Mouse (Mus musculus): ENCODE data around the gene Pnpla6. TPM values are rescaled to one million over a fixed set of nuclear protein-coding genes. Genes with fewer than 3 reads are reported as not detected.
"Not testable (repeated sequence)": the region's sequence is repeated elsewhere in the genome, so short reads cannot be mapped to it uniquely, and the experiment has no call there.

Pnpla6 gene
- polyA plus RNA-seq, 1 experiment from 2014 or later = 21.8 TPM

DNA sequence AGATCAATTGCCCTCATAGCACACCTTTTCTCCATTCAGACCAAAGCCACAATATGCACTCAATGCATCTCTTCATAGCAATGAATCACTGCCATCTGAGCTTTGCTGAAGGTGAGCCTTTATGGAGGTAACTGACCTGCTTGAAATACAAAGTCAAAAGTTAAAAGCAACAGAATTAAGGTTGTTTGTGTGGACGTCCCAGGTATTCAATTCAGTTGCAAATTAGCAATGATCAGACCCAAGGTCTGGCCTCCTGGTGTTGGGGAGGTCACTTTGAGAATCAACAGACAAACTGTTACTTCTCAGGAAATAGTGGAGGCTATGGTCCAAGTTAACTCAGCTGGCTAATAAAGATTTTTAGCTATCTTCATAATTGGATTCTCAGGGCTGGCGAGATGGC lies 31.3 kb downstream of the Pnpla6 start:
- Histone ChIP-seq H3K4me3 (no peak overlapping the region), H3K27me3 (no peaks in the 10 kb centered on the region), H3K4me2 (no peak overlapping the region), H3K36me3 (peaks cover 42% of the 10 kb centered on the region), H3K9ac (no peak overlapping the region), H3K9me3 (no peaks in the 10 kb centered on the region), H3K27ac (no peak overlapping the region), H3K4me1 (no peaks in the 10 kb centered on the region)
- ATAC-seq (ENCODE audit: insufficient number of reproducible peaks, low FRiP score, low TSS enrichment, low read depth) = no peak
- 84% methylated on average over 2 of the region's 2 CpGs for WGBS

DNA sequence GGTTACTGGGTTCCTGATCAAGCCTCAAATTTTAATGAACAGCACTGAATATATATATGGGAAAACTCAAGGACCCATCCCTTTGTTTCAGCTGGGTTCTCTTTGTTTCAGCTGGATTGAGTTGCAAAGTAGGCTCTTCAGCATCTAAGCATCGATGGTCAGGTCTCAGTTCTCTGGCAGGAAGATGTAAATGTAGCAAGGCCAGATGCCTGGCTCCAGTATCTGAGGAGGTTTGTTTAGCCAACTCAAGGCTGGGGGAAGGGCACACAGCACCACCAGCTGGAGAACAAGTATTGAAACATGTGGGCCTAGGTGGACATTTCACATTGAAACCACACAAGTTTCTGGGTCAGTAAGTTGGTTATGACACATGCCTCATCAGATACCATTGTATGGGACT lies 37.1 kb downstream of the Pnpla6 start:
- Histone ChIP-seq H3K27me3 (no peaks in the 10 kb centered on the region), H3K4me1 (no peaks in the 10 kb centered on the region), H3K4me2 (no peak overlapping the region), H3K27ac (no peak overlapping the region), H3K9me3 (no peaks in the 10 kb centered on the region), H3K4me3 (no peak overlapping the region), H3K36me3 (no peaks in the 10 kb centered on the region), H3K9ac (no peak overlapping the region)
- ATAC-seq (ENCODE audit: insufficient number of reproducible peaks, low FRiP score, low TSS enrichment, low read depth) = no peak
- 87% methylated on average over 1 of the region's 1 CpGs for WGBS

GRCm38 (mm10) chr8:3556114-3556513 lies 40.9 kb downstream of the Pnpla6 start:
- no peak overlapping the region for H3K9ac ChIP-seq
- 56% methylated on average over 4 of the region's 4 CpGs for WGBS
- H3K36me3 ChIP-seq = no peaks in the 10 kb centered on the region

DNA sequence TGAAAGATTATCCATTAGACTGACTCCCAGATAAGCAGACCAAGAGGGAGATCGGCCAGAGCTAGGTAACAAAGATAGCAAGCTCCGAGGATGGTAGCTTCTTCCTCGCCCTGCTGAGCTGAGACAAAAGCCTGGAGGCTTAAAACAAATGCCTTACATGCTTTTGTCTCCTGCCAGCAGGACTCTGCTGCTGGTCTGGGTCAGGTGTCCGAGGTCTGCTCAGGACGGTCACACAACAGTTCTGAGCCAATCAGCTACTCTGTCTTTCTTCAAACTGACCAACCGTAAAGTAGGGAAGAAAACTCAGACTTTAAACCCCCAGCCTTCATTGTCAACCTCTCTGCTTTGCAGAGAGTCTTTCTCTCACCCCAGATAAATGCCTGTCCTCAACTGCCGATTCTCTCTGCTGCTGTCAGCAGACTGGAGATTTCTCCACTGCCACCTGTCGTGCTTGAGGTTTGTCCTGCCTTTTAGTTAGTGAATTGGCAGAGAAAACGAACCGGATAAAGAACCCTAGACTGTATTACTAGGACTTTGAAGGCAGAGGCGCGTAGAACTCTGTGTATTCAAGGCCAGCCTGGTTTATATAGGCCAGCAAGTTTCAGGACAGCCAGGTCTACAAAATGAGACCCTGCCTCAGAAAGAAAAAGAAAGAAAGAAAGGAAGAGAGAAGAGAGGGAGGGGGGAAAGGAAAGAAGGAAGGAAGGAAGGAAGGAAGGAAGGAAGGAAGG lies 52.6 kb downstream of the Pnpla6 start, which contains the start of gene C330021F23Rik:
Gene C330021F23Rik, plus strand, starts transcription at position 350 of the 731 bp plus-strand sequence.
- H3K9me3 ChIP-seq = no peaks in the 10 kb centered on the region
- no peak within 1 kb of the TSS for H3K27ac ChIP-seq
- no peaks in the 10 kb centered on the region for H3K36me3 ChIP-seq
- ATAC-seq (ENCODE audit: insufficient number of reproducible peaks, low FRiP score, low TSS enrichment, low read depth) = no peak
- no peak within 1 kb of the TSS for H3K9ac ChIP-seq
- H3K27me3 ChIP-seq = no peaks in the 10 kb centered on the region
- no peaks in the 10 kb centered on the region for H3K4me1 ChIP-seq
- H3K4me3 ChIP-seq = no peak within 1 kb of the TSS
- no peak within 1 kb of the TSS for H3K4me2 ChIP-seq
- WGBS = 6% methylated on average over 12 of the region's 12 CpGs

More at GRCm38 (mm10) chr8:3556114-3556513, 40.9 kb downstream of the Pnpla6 start:
- Histone ChIP-seq H3K4me3 (no peak overlapping the region), H3K9me3 (no peaks in the 10 kb centered on the region), H3K27ac (no peak overlapping the region), H3K4me2 (no peak overlapping the region), H3K27me3 (no peaks in the 10 kb centered on the region), H3K4me1 (no peaks in the 10 kb centered on the region)
- ATAC-seq (ENCODE audit: insufficient number of reproducible peaks, low FRiP score, low TSS enrichment, low read depth) = 0 out of 2 replicates have a peak, but pooled peaks have one; percentile 82

DNA sequence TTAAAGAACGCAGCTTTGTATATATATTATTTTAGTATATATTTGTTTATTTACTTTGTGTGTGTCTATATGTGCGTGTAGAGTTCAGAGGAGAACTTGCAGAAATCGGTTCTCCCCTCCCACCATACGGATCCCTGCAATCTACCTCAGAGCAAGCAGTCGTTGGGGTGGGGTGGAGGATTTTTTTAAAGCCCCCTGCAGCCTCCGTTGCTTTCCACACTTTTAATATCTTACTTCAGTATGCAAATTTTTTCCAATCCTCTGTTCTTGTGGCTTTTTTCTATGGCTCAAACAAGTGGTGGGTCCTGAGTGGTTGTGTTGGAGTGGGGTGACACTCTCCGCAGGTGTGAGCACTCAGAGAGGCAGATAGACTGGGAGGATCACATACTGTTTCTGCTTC lies 53.2 kb downstream of the Pnpla6 start:
- H3K4me3 ChIP-seq = no peak overlapping the region
- no peaks in the 10 kb centered on the region for H3K36me3 ChIP-seq
- no peaks in the 10 kb centered on the region for H3K27me3 ChIP-seq
- no peaks in the 10 kb centered on the region for H3K4me1 ChIP-seq
- no peak overlapping the region for H3K4me2 ChIP-seq
- 16% methylated on average over 7 of the region's 7 CpGs for WGBS
- ATAC-seq (ENCODE audit: insufficient number of reproducible peaks, low FRiP score, low TSS enrichment, low read depth) = no peak
- no peak overlapping the region for H3K27ac ChIP-seq
- H3K9me3 ChIP-seq = no peaks in the 10 kb centered on the region
- no peak overlapping the region for H3K9ac ChIP-seq

DNA sequence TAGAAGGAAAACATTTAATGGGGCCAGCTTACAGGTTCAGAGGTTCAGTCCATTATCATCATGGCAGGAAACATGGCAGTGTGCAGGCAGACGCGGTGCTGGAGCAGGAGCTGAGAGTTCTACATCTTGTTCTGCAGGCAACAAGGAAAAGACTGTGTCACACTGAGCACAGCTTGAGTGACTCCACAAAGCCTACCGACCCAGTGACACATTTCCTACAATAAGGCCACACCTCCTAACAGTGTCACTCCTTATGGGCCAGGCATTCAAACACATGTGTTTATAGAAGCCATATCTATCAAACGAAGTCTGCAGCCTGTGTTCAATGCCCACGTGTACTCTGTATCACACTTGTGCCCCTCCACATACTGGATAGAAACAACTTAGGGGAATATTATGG lies 54.6 kb downstream of the Pnpla6 start:
- Histone ChIP-seq H3K9ac (no peak overlapping the region), H3K4me3 (no peak overlapping the region), H3K27ac (no peak overlapping the region), H3K36me3 (no peaks in the 10 kb centered on the region), H3K4me2 (no peak overlapping the region), H3K27me3 (no peaks in the 10 kb centered on the region), H3K9me3 (no peaks in the 10 kb centered on the region), H3K4me1 (no peaks in the 10 kb centered on the region)
- 90% methylated on average over 5 of the region's 5 CpGs for WGBS
- ATAC-seq (ENCODE audit: insufficient number of reproducible peaks, low FRiP score, low TSS enrichment, low read depth) = no peak

GRCm38 (mm10) chr8:3574546-3574945 lies 59.4 kb downstream of the Pnpla6 start:
- H3K4me2 ChIP-seq = no peak overlapping the region
- H3K27me3 ChIP-seq = no peaks in the 10 kb centered on the region
- 93% methylated on average over 3 of the region's 3 CpGs for WGBS
- H3K9me3 ChIP-seq = no peaks in the 10 kb centered on the region
- peaks cover 12% of the 10 kb centered on the region for H3K4me1 ChIP-seq
- H3K27ac ChIP-seq = no peak overlapping the region
- no peak overlapping the region for H3K4me3 ChIP-seq
- no peak for ATAC-seq (ENCODE audit: insufficient number of reproducible peaks, low FRiP score, low TSS enrichment, low read depth)
- H3K9ac ChIP-seq = no peak overlapping the region
- no peaks in the 10 kb centered on the region for H3K36me3 ChIP-seq

DNA sequence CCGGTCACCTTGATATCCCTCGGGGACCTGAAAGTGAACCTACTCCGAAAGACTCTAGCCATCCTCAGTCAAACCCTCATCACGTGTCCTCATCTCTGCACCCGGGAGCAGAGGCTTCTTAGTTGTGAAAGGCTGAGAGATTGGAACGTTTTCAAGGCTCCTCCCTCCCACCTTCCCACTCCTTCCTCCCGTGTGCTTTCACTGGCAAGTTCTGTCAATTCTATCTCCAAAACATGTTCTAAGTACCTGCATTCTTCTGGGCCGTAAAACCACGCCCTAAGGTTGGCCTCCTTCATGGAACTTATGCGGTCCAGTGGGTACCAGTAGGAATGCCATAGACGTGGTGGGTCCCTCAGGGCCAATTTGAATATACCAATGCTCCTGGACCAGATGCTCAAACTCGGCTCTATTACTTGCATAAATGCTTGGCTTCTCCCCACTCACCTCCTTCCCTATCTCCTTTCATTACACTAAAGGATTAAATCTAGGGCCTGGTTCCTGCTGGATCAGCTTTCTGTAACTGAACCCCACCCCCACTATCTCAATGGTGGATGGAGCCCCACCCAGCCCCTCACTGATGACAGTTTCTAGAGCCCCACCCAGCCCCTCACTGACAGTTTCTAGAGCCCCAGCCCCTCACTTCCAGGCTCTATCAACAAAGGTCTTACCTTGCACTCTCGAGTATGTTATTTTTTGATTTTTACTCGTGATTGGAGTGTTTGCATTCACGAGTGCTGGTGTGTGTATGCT lies 61.2 kb downstream of the Pnpla6 start:
- no peak for ATAC-seq (ENCODE audit: insufficient number of reproducible peaks, low FRiP score, low TSS enrichment, low read depth)
- WGBS = 52% methylated on average over 15 of the region's 15 CpGs
- no peak overlapping the region for H3K27ac ChIP-seq

GRCm38 (mm10) chr8:3579390-3580364 lies 64.5 kb downstream of the Pnpla6 start:
- Histone ChIP-seq H3K4me1 (peaks cover 17% of the 10 kb centered on the region), H3K9ac (no peak overlapping the region), H3K36me3 (no peaks in the 10 kb centered on the region), H3K4me3 (no peak overlapping the region), H3K9me3 (no peaks in the 10 kb centered on the region), H3K27ac (peak overlapping the region; percentile 57), H3K4me2 (no peak overlapping the region), H3K27me3 (no peaks in the 10 kb centered on the region)
- peak; percentile 48; the same call in 1 of the 2 replicates for ATAC-seq (ENCODE audit: insufficient number of reproducible peaks, low FRiP score, low TSS enrichment, low read depth)
- WGBS = 39% methylated on average over 9 of the region's 9 CpGs

More for the DNA sequence above, 61.2 kb downstream of the Pnpla6 start:
- Histone ChIP-seq H3K4me1 (peaks cover 17% of the 10 kb centered on the region), H3K9ac (no peak overlapping the region), H3K9me3 (no peaks in the 10 kb centered on the region), H3K4me2 (no peak overlapping the region), H3K27me3 (no peaks in the 10 kb centered on the region), H3K36me3 (no peaks in the 10 kb centered on the region), H3K4me3 (no peak overlapping the region)

GRCm38 (mm10) chr8:3581961-3582360 lies 66.8 kb downstream of the Pnpla6 start:
- not testable (repeated sequence) for H3K4me3 ChIP-seq; ATAC-seq (ENCODE audit: insufficient number of reproducible peaks, low FRiP score, low TSS enrichment, low read depth); H3K36me3 ChIP-seq; H3K27me3 ChIP-seq; H3K9me3 ChIP-seq; H3K27ac ChIP-seq; H3K9ac ChIP-seq; H3K4me2 ChIP-seq
- peaks cover 12% of the 10 kb centered on the region for H3K4me1 ChIP-seq
- 90% methylated on average over 3 of the region's 3 CpGs for WGBS

DNA sequence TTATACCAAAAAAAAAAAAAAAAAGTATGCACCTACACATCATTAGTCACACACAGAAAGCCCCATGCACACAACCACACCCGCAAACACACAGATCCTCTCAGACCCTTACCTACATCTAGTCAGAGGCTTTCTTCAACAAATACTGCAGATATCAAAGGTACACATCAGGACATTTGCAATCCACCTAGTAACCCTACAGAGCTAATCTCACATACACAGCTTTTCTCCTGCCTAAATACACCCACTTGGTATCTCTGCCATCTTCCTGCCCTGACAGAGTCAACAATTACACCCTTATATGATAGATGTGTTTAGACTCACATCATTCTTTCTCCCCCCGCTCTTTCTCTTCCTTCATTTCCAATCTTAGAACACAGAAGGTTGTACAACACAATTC lies 71.3 kb downstream of the Pnpla6 start:
- ATAC-seq (ENCODE audit: insufficient number of reproducible peaks, low FRiP score, low TSS enrichment, low read depth) = no peak
- H3K4me1 ChIP-seq = peaks cover 7% of the 10 kb centered on the region
- H3K4me3 ChIP-seq = no peak overlapping the region
- WGBS = 89% methylated on average over 2 of the region's 2 CpGs
- no peaks in the 10 kb centered on the region for H3K9me3 ChIP-seq
- no peaks in the 10 kb centered on the region for H3K27me3 ChIP-seq
- H3K4me2 ChIP-seq = no peak overlapping the region
- no peak overlapping the region for H3K9ac ChIP-seq
- H3K27ac ChIP-seq = no peak overlapping the region
- no peaks in the 10 kb centered on the region for H3K36me3 ChIP-seq

Data from limb, embryonic 15.5 days (tissue).